Mouse (Mus musculus) MEL (cell line): ENCODE results near the gene Notch4. TPM values are rescaled to one million over a fixed set of nuclear protein-coding genes. Genes with fewer than 3 reads are reported as not detected.
A peak's percentile ranks its signal among the peaks of the same experiment; 100 is the strongest.

Source experiments
- DNase-seq: peaks from one replicate; pipeline ENCODE4 v3.0.0; 2011; ENCODE audit warnings: low read depth, low spot score
- H3K27ac ChIP-seq: 2 replicates; pipeline ENCODE4 v1.5.1; 2012; ENCODE audit warnings: low read depth, mild to moderate bottlenecking, control low read depth, low read length, moderate library complexity; ENCODE audit not compliant: control insufficient read depth
- H3K27me3 ChIP-seq, 2 experiments: fragments of 150-350 bp in 1 of 2; sonication (generic) in 1 of 2; 2 replicates each; pipeline ENCODE4 v1.6.1; 2012; ENCODE audit warnings: low read length in 2 of 2, mild to moderate bottlenecking in 2 of 2, improper control_type of control experiment in 1 of 2, moderate library complexity in 1 of 2; ENCODE audit not compliant: insufficient read depth in 2 of 2, control insufficient read depth in 1 of 2
- H3K36me3 ChIP-seq, 2 experiments: 2 replicates each; pipeline ENCODE4 v1.6.1; 2012 to 2014; ENCODE audit warnings: low read length in 2 of 2, improper control_type of control experiment in 1 of 2, inconsistent platforms in 1 of 2, mild to moderate bottlenecking in 1 of 2; ENCODE audit not compliant: insufficient read depth in 2 of 2, control insufficient read depth in 1 of 2
- H3K4me1 ChIP-seq, 2 experiments: fragments of 150-350 bp in 1 of 2; sonication (generic) in 1 of 2; 2 replicates each; pipeline ENCODE4 v1.6.1; 2012; ENCODE audit warnings: low read length in 2 of 2, improper control_type of control experiment in 1 of 2, mild to moderate bottlenecking in 1 of 2; ENCODE audit not compliant: insufficient read depth in 2 of 2, control insufficient read depth in 1 of 2
- H3K4me3 ChIP-seq, 2 experiments: fragments of 150-350 bp in 1 of 2; sonication (generic) in 1 of 2; 2 replicates each; pipeline ENCODE4 v1.5.1; 2012; ENCODE audit warnings: low read depth in 2 of 2, low read length in 2 of 2, mild to moderate bottlenecking in 2 of 2, moderate library complexity in 2 of 2, control low read depth in 1 of 2, improper control_type of control experiment in 1 of 2; ENCODE audit not compliant: control insufficient read depth in 1 of 2, insufficient read depth in 1 of 2
- H3K79me2 ChIP-seq: 2 replicates; pipeline ENCODE4 v1.6.1; 2012; ENCODE audit warnings: mild to moderate bottlenecking, low read length, moderate library complexity; ENCODE audit not compliant: control insufficient read depth, poor library complexity, insufficient read depth
- H3K9ac ChIP-seq: 2 replicates; pipeline ENCODE4 v1.6.1; 2012; ENCODE audit warnings: low read depth, mild to moderate bottlenecking, control low read depth, low read length, moderate library complexity; ENCODE audit not compliant: control insufficient read depth, poor library complexity, severe bottlenecking
- H3K9me3 ChIP-seq: fragments of 150-350 bp; sonication (generic); replicated peaks from 2 replicates; pipeline ENCODE4 v1.6.1; 2012; ENCODE audit warnings: mild to moderate bottlenecking, low read length, improper control_type of control experiment, moderate library complexity; ENCODE audit not compliant: insufficient read depth
- CHD2 ChIP-seq: IDR thresholded peaks from 2 replicates; pipeline ENCODE4 v1.6.1; 2011; ENCODE audit warnings: low read length, improper control_type of control experiment
- CTCF ChIP-seq, 3 experiments: IDR thresholded peaks in 2 of 3; conservative IDR thresholded peaks in 1 of 3; 2 replicates each; pipeline ENCODE4 v1.5.1; 2011 to 2012; ENCODE audit warnings: low read length in 3 of 3, low read depth in 2 of 3, mild to moderate bottlenecking in 2 of 3, improper control_type of control experiment in 1 of 3, inconsistent platforms in 1 of 3, mixed read lengths in 1 of 3, moderate library complexity in 1 of 3; ENCODE audit not compliant: control insufficient read depth in 1 of 3, insufficient read depth in 1 of 3, poor library complexity in 1 of 3, severe bottlenecking in 1 of 3
- E2F4 ChIP-seq: IDR thresholded peaks from 2 replicates; pipeline ENCODE4 v1.6.1; 2011; ENCODE audit warnings: low read depth, low read length, improper control_type of control experiment, borderline replicate concordance
- ELF1 ChIP-seq: IDR thresholded peaks from 2 replicates; pipeline ENCODE4 v1.6.1; 2014; ENCODE audit warnings: low read depth, mild to moderate bottlenecking, inconsistent platforms, low read length, improper control_type of control experiment, moderate library complexity
- EP300 ChIP-seq, 2 experiments: IDR thresholded peaks; 2 replicates each; pipeline ENCODE4 v1.6.1; 2011; ENCODE audit warnings: improper control_type of control experiment in 2 of 2, low read length in 2 of 2, low read depth in 1 of 2, mild to moderate bottlenecking in 1 of 2
- GABPA ChIP-seq: IDR thresholded peaks from 2 replicates; pipeline ENCODE4 v1.6.1; 2012; ENCODE audit warnings: low read depth, mild to moderate bottlenecking, inconsistent platforms, low read length, improper control_type of control experiment, moderate library complexity
- GATA1 ChIP-seq: IDR thresholded peaks from 2 replicates; pipeline ENCODE4 v1.6.1; 2011; ENCODE audit warnings: low read depth, low read length, improper control_type of control experiment
- HCFC1 ChIP-seq: IDR thresholded peaks from 2 replicates; pipeline ENCODE4 v1.6.1; 2012; ENCODE audit warnings: low read depth, mild to moderate bottlenecking, inconsistent platforms, low read length, improper control_type of control experiment, moderate library complexity
- JUND ChIP-seq: IDR thresholded peaks from 2 replicates; pipeline ENCODE4 v1.6.1; 2011; ENCODE audit warnings: low read depth, mild to moderate bottlenecking, improper control_type of control experiment, low read length
- MEF2A ChIP-seq: IDR thresholded peaks from 2 replicates; pipeline ENCODE4 v1.6.1; 2014; ENCODE audit warnings: low read depth, mild to moderate bottlenecking, inconsistent platforms, low read length, improper control_type of control experiment; ENCODE audit not compliant: poor library complexity, insufficient replicate concordance, severe bottlenecking; ENCODE audit errors: extremely low read depth
- MXI1 ChIP-seq: IDR thresholded peaks from 2 replicates; pipeline ENCODE4 v1.6.1; 2011; ENCODE audit warnings: mild to moderate bottlenecking, low read depth, low read length, improper control_type of control experiment
- MYC ChIP-seq: IDR thresholded peaks from 2 replicates; pipeline ENCODE4 v1.6.1; 2011; ENCODE audit warnings: low read depth, mild to moderate bottlenecking, low read length, improper control_type of control experiment, moderate library complexity
- POLR2AphosphoS5 ChIP-seq: IDR thresholded peaks from 2 replicates; pipeline ENCODE4 v1.6.1; 2012; ENCODE audit warnings: low read depth, borderline replicate concordance, mild to moderate bottlenecking, inconsistent platforms, low read length, moderate library complexity, mixed read lengths
- SIN3A ChIP-seq: IDR thresholded peaks from 2 replicates; pipeline ENCODE4 v1.6.1; 2012; ENCODE audit warnings: low read length, improper control_type of control experiment, inconsistent platforms
- TAL1 ChIP-seq: IDR thresholded peaks from 2 replicates; pipeline ENCODE4 v1.6.1; 2012; ENCODE audit warnings: mild to moderate bottlenecking, inconsistent platforms, low read length, moderate library complexity, mixed read lengths
- USF2 ChIP-seq, 2 experiments: IDR thresholded peaks; 2 replicates each; pipeline ENCODE4 v1.6.1; 2011 to 2012; ENCODE audit warnings: improper control_type of control experiment in 2 of 2, low read length in 2 of 2, borderline replicate concordance in 1 of 2, inconsistent platforms in 1 of 2, low read depth in 1 of 2, mild to moderate bottlenecking in 1 of 2; ENCODE audit not compliant: insufficient read depth in 1 of 2
- ZKSCAN1 ChIP-seq: IDR thresholded peaks from 2 replicates; pipeline ENCODE4 v1.6.1; 2012; ENCODE audit warnings: low read depth, mild to moderate bottlenecking, inconsistent platforms, low read length, improper control_type of control experiment, moderate library complexity
- polyA plus RNA-seq, 2 experiments: library from polyadenylated mRNA; stranded (reverse) in 1 of 2; unstranded in 1 of 2; fragments of >175 nt in 1 of 2; fragments of >200 nt in 1 of 2; gene quantifications; 2 replicates each; pipeline versions ENCODE4 v1.2.1 to v1.2.4; 2012; ENCODE audit warnings: low replicate concordance in 2 of 2, low read depth in 1 of 2; ENCODE audit not compliant: insufficient read length in 2 of 2, insufficient read depth in 1 of 2, missing spikeins in 1 of 2
- total RNA-seq: library from RNA; depleted of rRNA; stranded (reverse); fragments of 300-350 nt; gene quantifications from 2 replicates; pipeline ENCODE4 v1.2.3, GENCODE M21; 2012

Gene Notch4
- total and polyA plus RNA-seq, 3 experiments, result 0.15 to 21.9 (median 0.33) TPM

GRCm38 (mm10) chr17:34606186-34607039 lies 42.3 kb downstream of the Notch4 start:
- Histone ChIP-seq H3K36me3 (peaks cover 0 to 10% of the 10 kb centered on the region in 2 experiments; a peak in 2 of 4 replicates), H3K4me3 (peak overlapping the region; percentile 95 to 99), H3K9me3 (no peaks in the 10 kb centered on the region), H3K27ac (peak overlapping the region; percentile 39), H3K27me3 (no peaks in the 10 kb centered on the region), H3K9ac (peak overlapping the region; percentile 92), H3K4me1 (peaks cover 6 to 26% of the 10 kb centered on the region in 2 experiments; a peak in 3 of 4 replicates), H3K79me2 (peaks cover 53% of the 10 kb centered on the region)
- TF ChIP-seq E2F4, result no peak
- TF ChIP-seq GABPA, result no peak
- TF ChIP-seq POLR2AphosphoS5, result no peak
- TF ChIP-seq CTCF (IDR thresholded peaks at IDR 0.05 in 2 of 3, conservative IDR thresholded peaks at IDR 0.05 in 1 of 3; ENCODE audit: control insufficient read depth in 1 of 3, insufficient read depth in 1 of 3, low read depth in 2 of 3, low read length in 3 of 3, poor library complexity in 1 of 3, severe bottlenecking in 1 of 3), result no peak
- TF ChIP-seq USF2 (IDR thresholded peaks at IDR 0.05; ENCODE audit: borderline replicate concordance in 1 of 2, insufficient read depth in 1 of 2, low read depth in 1 of 2, low read length in 2 of 2), result no peak
- no peak for TF ChIP-seq MXI1
- no peak for TF ChIP-seq HCFC1
- TF ChIP-seq ZKSCAN1, result no peak
- no peak for TF ChIP-seq CHD2
- TF ChIP-seq ELF1, result no peak
- TF ChIP-seq EP300 (IDR thresholded peaks at IDR 0.05; ENCODE audit: low read depth in 1 of 2, low read length in 2 of 2), result no peak
- TF ChIP-seq GATA1, result no peak
- TF ChIP-seq JUND, result no peak
- TF ChIP-seq MYC, result no peak
- DNase-seq, result no peak

- Histone ChIP-seq H3K36me3 (peaks cover 0 to 15% of the 10 kb centered on the region in 2 experiments; a peak in 2 of 4 replicates), H3K27me3 (no peaks in the 10 kb centered on the region), H3K9ac (no peak overlapping the region), H3K79me2 (peaks cover 43% of the 10 kb centered on the region), H3K9me3 (no peaks in the 10 kb centered on the region), H3K4me1 (peaks cover 9 to 31% of the 10 kb centered on the region in 2 experiments; a peak in 3 of 4 replicates), H3K27ac (no peak overlapping the region), H3K4me3 (no peak overlapping the region)
- DNase-seq, result no peak
- TF ChIP-seq POLR2AphosphoS5, result no peak
- no peak for TF ChIP-seq E2F4
- TF ChIP-seq CTCF (IDR thresholded peaks at IDR 0.05 in 2 of 3, conservative IDR thresholded peaks at IDR 0.05 in 1 of 3; ENCODE audit: control insufficient read depth in 1 of 3, insufficient read depth in 1 of 3, low read depth in 2 of 3, low read length in 3 of 3, poor library complexity in 1 of 3, severe bottlenecking in 1 of 3), result no peak
- TF ChIP-seq TAL1, result no peak
- no peak for TF ChIP-seq MXI1
- TF ChIP-seq MEF2A, result no peak
- TF ChIP-seq JUND, result no peak
- TF ChIP-seq SIN3A, result no peak
These were observed 43.9 kb downstream of the Notch4 start for GRCm38 (mm10) chr17:34607997-34608396.
